Mouse (Mus musculus) spleen, adult 2 months (tissue): ENCODE measurements at regions not wholly inside any gene's neighbourhood (a gene's known extent, or its start where the extent isn't known, plus 50 kb on each side); places are given as distances from the start of the nearest gene placed in this dataset.

ENCODE experiments used
- CTCF ChIP-seq: fragments of 200-500 bp; IDR thresholded peaks from 2 replicates; pipeline ENCODE4 v1.5.1; 2011; ENCODE audit warnings: mild to moderate bottlenecking, inconsistent platforms; ENCODE audit not compliant: insufficient read depth, insufficient read length, insufficient replicate concordance; ENCODE audit errors: extremely low read depth
- POLR2A ChIP-seq: fragments of 200-500 bp; IDR thresholded peaks from 2 replicates; pipeline ENCODE4 v1.6.1; 2011; ENCODE audit warnings: low read depth, low read length, inconsistent platforms

- TF ChIP-seq CTCF (no peak), POLR2A (no peak)
These were observed 174.0 kb downstream of the Fam76b start for GRCm38 (mm10) chr9:14001517-14001916.
